Mouse (Mus musculus) cerebellum, adult 18-20 months (tissue): ENCODE data around the gene Sept1.
"Not testable (repeated sequence)": the region's sequence is repeated elsewhere in the genome, so short reads cannot be mapped to it uniquely, and the experiment has no call there.

Source experiments
- DNase-seq, 2 experiments: peaks; one replicate each; pipeline ENCODE4 v3.0.0; 2021

The Sept1 gene

GRCm38 (mm10) chr7:127192989-127193388 is 39.9 kb downstream of the Sept1 start:
- DNase-seq = no peak

GRCm38 (mm10) chr7:127190672-127191071 is 42.3 kb downstream of the Sept1 start:
- DNase-seq = no peak

DNA sequence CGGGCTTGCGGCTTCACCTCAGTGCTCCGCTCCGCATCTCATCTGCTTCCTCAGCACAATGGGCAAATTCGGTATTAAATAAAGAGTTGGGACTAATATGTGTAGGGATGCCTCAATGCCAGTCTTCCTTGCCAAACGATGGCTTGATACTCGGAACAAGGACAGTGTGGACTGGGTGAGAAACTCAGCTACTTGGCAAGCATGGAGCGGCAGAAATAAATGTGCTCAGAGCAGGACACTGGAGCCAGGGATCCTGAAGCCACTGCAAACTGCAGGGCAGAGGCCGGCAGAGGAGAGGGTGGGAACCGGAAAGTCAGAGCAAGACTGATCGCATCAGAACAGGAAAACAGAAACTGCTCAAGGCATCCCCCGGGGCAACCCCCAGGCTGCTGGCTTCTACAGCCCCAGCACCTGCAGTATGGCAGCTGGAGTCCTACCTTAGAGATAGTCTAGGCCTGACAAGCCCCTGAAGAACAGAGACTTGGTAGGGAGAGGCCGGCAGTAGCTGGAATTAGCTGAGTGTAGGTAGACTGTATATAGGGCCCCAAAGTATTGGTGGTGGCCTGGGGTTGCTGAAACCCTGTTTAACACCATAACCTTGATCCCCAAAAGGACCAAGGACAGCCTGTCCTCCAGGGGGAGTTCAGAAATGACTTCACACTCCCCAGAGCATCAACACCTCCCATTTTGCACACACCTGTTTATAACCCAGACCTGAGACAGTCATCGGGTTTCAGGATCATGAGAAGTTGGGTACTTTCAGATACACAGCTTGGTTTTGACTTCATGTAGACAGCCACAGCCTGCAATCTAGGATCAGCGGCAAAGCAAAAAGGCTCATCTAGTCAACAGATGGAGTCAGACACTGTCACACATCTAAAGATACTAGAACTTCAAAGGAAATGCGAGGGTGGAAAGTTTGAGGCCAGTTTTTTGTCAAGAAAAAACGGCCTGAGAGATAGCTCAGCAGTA is 44.3 kb downstream of the Sept1 start:
- DNase-seq = no peak

- DNase-seq = no peak
These were observed 45.6 kb downstream of the Sept1 start for GRCm38 (mm10) chr7:127187351-127187750.

- no peak for DNase-seq
These were observed 47.3 kb downstream of the Sept1 start for GRCm38 (mm10) chr7:127185601-127186000.

- DNase-seq = no peak
These were observed 48.2 kb downstream of the Sept1 start for GRCm38 (mm10) chr7:127184720-127185119.

GRCm38 (mm10) chr7:127183828-127184227 is 49.1 kb downstream of the Sept1 start:
- DNase-seq = no peak

GRCm38 (mm10) chr7:127183345-127183744 is 49.6 kb downstream of the Sept1 start:
- no peak for DNase-seq

DNA sequence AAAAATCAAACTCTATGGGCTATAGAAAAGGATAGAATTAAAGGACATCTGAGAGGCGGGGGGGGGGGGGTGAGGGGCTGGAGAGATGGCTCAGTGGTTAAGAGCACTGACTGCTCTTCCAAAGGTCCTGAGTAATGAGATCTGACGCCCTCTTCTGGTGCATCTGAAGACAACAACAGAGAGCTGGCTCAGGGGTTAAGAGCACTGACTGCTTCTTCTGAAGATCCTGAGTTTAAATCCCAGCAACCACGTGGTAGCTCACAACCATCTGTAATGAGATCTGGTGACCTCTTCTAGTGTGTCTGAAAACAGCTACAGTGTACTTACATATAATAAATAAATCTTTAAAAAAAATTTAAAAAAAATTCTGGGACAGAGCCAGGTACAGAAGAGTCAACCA is 51.2 kb downstream of the Sept1 start:
- DNase-seq = not testable (repeated sequence)

- DNase-seq = no peak
These were observed 52.1 kb downstream of the Sept1 start for GRCm38 (mm10) chr7:127180783-127181182.

DNA sequence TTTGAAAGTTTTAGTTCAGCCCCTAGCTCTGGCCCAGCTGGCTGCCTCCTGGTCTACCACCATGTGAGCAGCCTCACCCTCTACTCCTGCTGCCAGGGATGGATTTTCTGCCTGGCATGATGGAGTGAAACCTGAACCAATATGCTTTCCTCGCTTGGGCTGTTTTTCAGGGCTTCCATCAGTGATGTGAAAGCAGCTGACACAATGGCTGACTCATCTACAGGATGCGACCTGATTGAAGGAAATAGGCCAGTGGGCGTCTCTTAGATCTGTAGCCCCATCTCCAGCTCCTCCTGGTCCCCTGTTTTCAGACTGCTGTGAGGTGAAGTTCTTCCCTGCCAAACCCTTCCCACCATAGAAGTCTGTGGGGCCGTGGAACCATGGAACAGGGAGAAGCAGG is 56.0 kb downstream of the Sept1 start:
- no peak for DNase-seq

GRCm38 (mm10) chr7:127166501-127166900 is 66.4 kb downstream of the Sept1 start:
- DNase-seq = no peak

DNA sequence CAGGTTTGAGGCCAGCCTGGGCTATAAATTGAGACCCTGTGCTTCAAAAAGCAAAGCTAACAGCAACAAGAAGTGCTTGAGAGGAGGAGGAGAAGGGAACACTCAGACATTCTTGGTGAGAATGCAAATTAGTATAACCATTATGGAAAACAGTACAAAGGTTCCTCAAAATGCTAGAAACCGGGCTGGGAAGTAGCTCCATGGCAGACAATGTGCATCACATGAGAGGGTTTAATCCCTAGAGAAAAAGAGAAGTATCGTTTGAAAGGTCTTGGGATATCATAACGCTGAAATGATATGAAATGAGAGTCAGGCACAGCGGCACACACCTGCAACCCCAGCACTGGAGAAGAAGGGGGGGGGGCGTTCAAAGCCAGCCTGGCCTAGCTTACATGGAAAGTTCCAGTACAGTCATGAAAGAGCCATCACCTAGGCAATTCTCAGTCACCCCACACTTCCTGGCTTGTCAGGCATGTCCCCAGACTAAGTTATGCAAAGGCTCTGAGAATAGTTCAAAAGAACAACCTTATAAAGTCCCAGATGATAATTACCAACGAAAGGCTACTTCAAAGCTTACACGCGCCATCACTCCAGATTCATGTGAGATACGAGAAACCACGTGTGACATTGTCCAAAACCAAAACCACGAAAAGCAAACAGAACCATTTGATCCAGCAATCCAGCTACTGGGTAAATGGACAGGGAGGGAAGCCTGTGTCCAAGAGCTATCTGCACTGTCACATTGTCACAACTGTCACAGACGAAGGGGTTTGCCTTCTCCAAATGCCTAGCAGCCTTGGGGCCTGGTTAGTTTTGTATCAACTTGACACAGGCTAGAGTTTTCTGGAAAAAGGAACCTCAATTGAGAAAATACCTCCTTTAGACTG is 67.1 kb downstream of the Sept1 start:
- no peak for DNase-seq
